Mouse (Mus musculus) forebrain, embryonic 14.5 days (tissue): Measurements from ENCODE around the gene Gucy1a1. TPM values are rescaled to one million over a fixed set of nuclear protein-coding genes. Genes with fewer than 3 reads are reported as not detected.

Experiments used
- ATAC-seq: fragments of 200-750 bp; cut with Nextera tagmentation; 2 replicates; pipeline ENCODE4 v1.8.0; 2017; ENCODE audit warnings: mild to moderate bottlenecking, moderate library complexity
- DNase-seq: peaks from one replicate; pipeline ENCODE4 v3.0.0-alpha.2; 2015; ENCODE audit warnings: low spot score
- H3K27ac ChIP-seq: fragments of 300-500 bp; sonication (generic); 2 replicates; pipeline ENCODE4 v1.5.1; 2014; ENCODE audit warnings: low read depth, mild to moderate bottlenecking, control low read depth, low read length, moderate library complexity
- H3K27me3 ChIP-seq: fragments of 300-500 bp; sonication (generic); replicated peaks from 2 replicates; pipeline ENCODE4 v1.6.1; 2014; ENCODE audit warnings: low read length, control low read depth, mixed read lengths; ENCODE audit not compliant: control insufficient read depth, insufficient read depth
- H3K36me3 ChIP-seq: fragments of 300-500 bp; sonication (generic); 2 replicates; pipeline ENCODE4 v1.6.1; 2014; ENCODE audit warnings: low read length, control low read depth; ENCODE audit not compliant: control insufficient read depth, insufficient read depth
- H3K4me1 ChIP-seq: fragments of 300-500 bp; sonication (generic); 2 replicates; pipeline ENCODE4 v1.6.1; 2014; ENCODE audit warnings: antibody characterized with exemption, low read length, control low read depth; ENCODE audit not compliant: control insufficient read depth, insufficient read depth
- H3K4me2 ChIP-seq: fragments of 300-500 bp; sonication (generic); 2 replicates; pipeline ENCODE4 v1.6.1; 2014; ENCODE audit warnings: mild to moderate bottlenecking, control low read depth, low read length
- H3K4me3 ChIP-seq: fragments of 300-500 bp; sonication (generic); 2 replicates; pipeline ENCODE4 v1.5.1; 2014; ENCODE audit warnings: low read depth, low read length, control low read depth
- H3K9ac ChIP-seq: fragments of 300-500 bp; sonication (generic); 2 replicates; pipeline ENCODE4 v1.6.1; 2014; ENCODE audit warnings: mild to moderate bottlenecking, low read length, control low read depth, moderate library complexity
- H3K9me3 ChIP-seq: fragments of 300-500 bp; sonication (generic); replicated peaks from 2 replicates; pipeline ENCODE4 v1.6.1; 2016; ENCODE audit warnings: low read length, control low read depth, mixed read lengths; ENCODE audit not compliant: control insufficient read depth
- WGBS: fragments of 180-500 bp; shearing (Covaris S2); extraction: QIAGEN DNeasy Blood & Tissue Kit; methylation state at CpG from one replicate; pipeline ENCODE4 v1.1.7; 2014; 5-methylcytosine and 5-hydroxymethylcytosine counted together
- polyA plus RNA-seq: library from polyadenylated mRNA; unstranded; fragments of >200 nt; fragmentation: Nextera tagmentation; extraction: Ambion mirVana; gene quantifications from 2 replicates; pipeline ENCODE4 v1.2.1, GENCODE M21; 2014

Gene Gucy1a1
- polyA plus RNA-seq, 1 experiment from 2014 or later, result 28.2 TPM

- no peak for ATAC-seq
- Histone ChIP-seq H3K4me3 (no peak overlapping the region), H3K36me3 (no peaks in the 10 kb centered on the region), H3K9me3 (no peaks in the 10 kb centered on the region), H3K4me2 (no peak overlapping the region), H3K27me3 (no peaks in the 10 kb centered on the region), H3K9ac (no peak overlapping the region), H3K4me1 (no peaks in the 10 kb centered on the region), H3K27ac (no peak overlapping the region)
- 69% methylated on average over 5 of the region's 5 CpGs for WGBS
- no peak for DNase-seq
Measured at GRCm38 (mm10) chr3:82057201-82057600, 88.4 kb downstream of the Gucy1a1 start.

- no peak for ATAC-seq
- Histone ChIP-seq H3K27ac (no peak overlapping the region), H3K27me3 (no peaks in the 10 kb centered on the region), H3K4me1 (0 out of 2 replicates have a peak, but pooled peaks cover 2% of the 10 kb centered on the region), H3K4me2 (no peak overlapping the region), H3K36me3 (no peaks in the 10 kb centered on the region), H3K9ac (no peak overlapping the region), H3K4me3 (no peak overlapping the region), H3K9me3 (no peaks in the 10 kb centered on the region)
- 83% methylated on average over 5 of the region's 5 CpGs for WGBS
- DNase-seq, result no peak
Measured at GRCm38 (mm10) chr3:82054283-82054974, 91.2 kb downstream of the Gucy1a1 start.

- ATAC-seq (no peak), DNase-seq (no peak)
- no peak overlapping the region for H3K9ac ChIP-seq
- no peaks in the 10 kb centered on the region for H3K36me3 ChIP-seq
- H3K27me3 ChIP-seq, result no peaks in the 10 kb centered on the region
- H3K9me3 ChIP-seq, result no peaks in the 10 kb centered on the region
- no peak overlapping the region for H3K4me3 ChIP-seq
- 50% methylated on average over 2 of the region's 2 CpGs for WGBS
- no peak overlapping the region for H3K4me2 ChIP-seq
- H3K4me1 ChIP-seq, result peaks cover 8% of the 10 kb centered on the region; the same call in 1 of the 2 replicates
- H3K27ac ChIP-seq, result no peak overlapping the region
Measured at GRCm38 (mm10) chr3:82052029-82052428, 93.6 kb downstream of the Gucy1a1 start.

GRCm38 (mm10) chr3:82051468-82051867 lies 94.1 kb downstream of the Gucy1a1 start:
- Histone ChIP-seq H3K27ac (no peak overlapping the region), H3K9ac (no peak overlapping the region), H3K4me2 (no peak overlapping the region), H3K4me1 (peaks cover 8% of the 10 kb centered on the region; the same call in 1 of the 2 replicates), H3K36me3 (no peaks in the 10 kb centered on the region), H3K4me3 (no peak overlapping the region), H3K27me3 (no peaks in the 10 kb centered on the region), H3K9me3 (no peaks in the 10 kb centered on the region)
- no peak for DNase-seq
- ATAC-seq, result no peak

GRCm38 (mm10) chr3:82048681-82049080 lies 96.9 kb downstream of the Gucy1a1 start:
- DNase-seq (peak; percentile 34), ATAC-seq (no peak)
- Histone ChIP-seq H3K36me3 (0 out of 2 replicates have a peak, but pooled peaks cover 5% of the 10 kb centered on the region), H3K4me1 (peaks cover 8% of the 10 kb centered on the region; the same call in 1 of the 2 replicates), H3K4me3 (no peak overlapping the region), H3K27ac (no peak overlapping the region), H3K4me2 (peak overlapping the region; percentile 25; the same call in 1 of the 2 replicates), H3K9ac (no peak overlapping the region), H3K27me3 (no peaks in the 10 kb centered on the region), H3K9me3 (no peaks in the 10 kb centered on the region)
- WGBS, result 58% methylated on average over 7 of the region's 7 CpGs

- Histone ChIP-seq H3K36me3 (0 out of 2 replicates have a peak, but pooled peaks cover 5% of the 10 kb centered on the region), H3K27ac (no peak overlapping the region), H3K4me2 (no peak overlapping the region), H3K4me3 (no peak overlapping the region), H3K9ac (no peak overlapping the region), H3K27me3 (no peaks in the 10 kb centered on the region), H3K4me1 (peaks cover 8% of the 10 kb centered on the region; the same call in 1 of the 2 replicates), H3K9me3 (no peaks in the 10 kb centered on the region)
- DNase-seq (no peak), ATAC-seq (no peak)
- WGBS, result 36% methylated on average over 4 of the region's 4 CpGs
Measured at GRCm38 (mm10) chr3:82048078-82048477, 97.5 kb downstream of the Gucy1a1 start.

GRCm38 (mm10) chr3:82047100-82047753 lies 98.4 kb downstream of the Gucy1a1 start:
- no peak overlapping the region for H3K4me2 ChIP-seq

GRCm38 (mm10) chr3:82046087-82046486 lies 99.5 kb downstream of the Gucy1a1 start:
- H3K4me2 ChIP-seq, result no peak overlapping the region
- ATAC-seq (no peak), DNase-seq (no peak)
- 89% methylated on average over 8 of the region's 8 CpGs for WGBS
- H3K9me3 ChIP-seq, result no peaks in the 10 kb centered on the region
- H3K27me3 ChIP-seq, result no peaks in the 10 kb centered on the region
- 0 out of 2 replicates have a peak, but pooled peaks cover 5% of the 10 kb centered on the region for H3K36me3 ChIP-seq
- H3K27ac ChIP-seq, result no peak overlapping the region
- no peak overlapping the region for H3K9ac ChIP-seq
- H3K4me1 ChIP-seq, result peaks cover 6% of the 10 kb centered on the region; the same call in 1 of the 2 replicates
- H3K4me3 ChIP-seq, result no peak overlapping the region

More at GRCm38 (mm10) chr3:82047100-82047753, 98.4 kb downstream of the Gucy1a1 start:
- H3K9me3 ChIP-seq, result no peaks in the 10 kb centered on the region
- DNase-seq, result peak; percentile 81
- WGBS, result 33% methylated on average over 8 of the region's 8 CpGs
- H3K4me1 ChIP-seq, result peaks cover 8% of the 10 kb centered on the region; the same call in 1 of the 2 replicates
- H3K27ac ChIP-seq, result no peak overlapping the region
- H3K27me3 ChIP-seq, result no peaks in the 10 kb centered on the region
- peak; percentile 77 for ATAC-seq
- H3K36me3 ChIP-seq, result 0 out of 2 replicates have a peak, but pooled peaks cover 5% of the 10 kb centered on the region
- no peak overlapping the region for H3K4me3 ChIP-seq
- no peak overlapping the region for H3K9ac ChIP-seq

GRCm38 (mm10) chr3:82044902-82045301 lies 100.7 kb downstream of the Gucy1a1 start:
- Histone ChIP-seq H3K9me3 (no peaks in the 10 kb centered on the region), H3K9ac (no peak overlapping the region), H3K27me3 (no peaks in the 10 kb centered on the region), H3K4me3 (no peak overlapping the region), H3K36me3 (0 out of 2 replicates have a peak, but pooled peaks cover 5% of the 10 kb centered on the region), H3K27ac (no peak overlapping the region), H3K4me2 (no peak overlapping the region), H3K4me1 (peaks cover 6% of the 10 kb centered on the region; the same call in 1 of the 2 replicates)
- DNase-seq (no peak), ATAC-seq (no peak)
- WGBS, result 89% methylated on average over 5 of the region's 5 CpGs
